Mouse (Mus musculus): Measurements from ENCODE around the gene Cisd1. TPM values are rescaled to one million over a fixed set of nuclear protein-coding genes. Genes with fewer than 3 reads are reported as not detected.

The Cisd1 gene
- polyA plus RNA-seq, 1 experiment from 2014 or later: 279 TPM

DNA sequence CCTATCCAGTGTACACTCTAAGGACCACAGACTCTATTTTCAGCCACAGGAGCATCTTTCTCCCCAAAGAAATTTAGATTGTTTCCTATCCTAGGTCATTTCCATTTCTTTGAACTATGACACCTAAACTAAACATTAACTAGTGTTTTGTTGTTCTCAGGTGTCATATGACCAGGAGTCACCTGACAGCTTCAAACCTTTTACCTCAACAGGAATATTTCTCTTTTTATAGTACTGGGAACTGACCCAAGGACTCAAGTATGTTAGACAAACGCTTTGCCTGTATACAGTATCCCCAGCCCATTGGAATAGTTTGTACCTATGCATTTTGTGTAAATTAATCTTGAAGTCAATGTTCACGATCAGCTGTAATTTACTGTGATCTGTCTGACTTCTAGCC, 7.0 kb downstream of the Cisd1 start:
- H3K4me2 ChIP-seq (ENCODE audit: low read length): no peak overlapping the region
- DNase-seq (ENCODE audit: low spot score) (no peak), ATAC-seq (no peak)
- no peak overlapping the region for H3K27ac ChIP-seq (ENCODE audit: low read depth, low read length)
- no peak overlapping the region for H3K4me3 ChIP-seq (ENCODE audit: low read depth, low read length)
- WGBS: 92% methylated on average over 2 of the region's 2 CpGs
- no peaks in the 10 kb centered on the region for H3K9me3 ChIP-seq (replicated peaks; ENCODE audit: control insufficient read depth, low read length)
- no peaks in the 10 kb centered on the region for H3K27me3 ChIP-seq (replicated peaks; ENCODE audit: control insufficient read depth, insufficient read depth, low read length)
- H3K4me1 ChIP-seq (ENCODE audit: control insufficient read depth, insufficient read depth, low read length): no peaks in the 10 kb centered on the region; the same call in 1 of the 2 replicates
- no peak overlapping the region for H3K9ac ChIP-seq (ENCODE audit: low read length)
- H3K36me3 ChIP-seq (ENCODE audit: control insufficient read depth, insufficient read depth, low read length): peaks cover 24% of the 10 kb centered on the region

GRCm38 (mm10) chr10:71332859-71333258, 11.9 kb downstream of the Cisd1 start:
- peaks cover 46% of the 10 kb centered on the region for H3K36me3 ChIP-seq (ENCODE audit: control insufficient read depth, insufficient read depth, low read length)
- H3K27me3 ChIP-seq (replicated peaks; ENCODE audit: control insufficient read depth, insufficient read depth, low read length): no peaks in the 10 kb centered on the region
- H3K27ac ChIP-seq (ENCODE audit: low read depth, low read length): no peak overlapping the region
- H3K4me2 ChIP-seq (ENCODE audit: low read length): no peak overlapping the region
- ATAC-seq (no peak), DNase-seq (ENCODE audit: low spot score) (no peak)
- H3K4me1 ChIP-seq (ENCODE audit: control insufficient read depth, insufficient read depth, low read length): no peaks in the 10 kb centered on the region
- H3K4me3 ChIP-seq (ENCODE audit: low read depth, low read length): no peak overlapping the region
- no peak overlapping the region for H3K9ac ChIP-seq (ENCODE audit: low read length)
- 95% methylated on average over 9 of the region's 9 CpGs for WGBS
- no peaks in the 10 kb centered on the region for H3K9me3 ChIP-seq (replicated peaks; ENCODE audit: control insufficient read depth, low read length)

GRCm38 (mm10) chr10:71332376-71332775, 12.4 kb downstream of the Cisd1 start:
- no peaks in the 10 kb centered on the region for H3K27me3 ChIP-seq (replicated peaks; ENCODE audit: control insufficient read depth, insufficient read depth, low read length)
- no peaks in the 10 kb centered on the region for H3K4me1 ChIP-seq (ENCODE audit: control insufficient read depth, insufficient read depth, low read length)
- H3K4me2 ChIP-seq (ENCODE audit: low read length): no peak overlapping the region
- no peak overlapping the region for H3K4me3 ChIP-seq (ENCODE audit: low read depth, low read length)
- H3K36me3 ChIP-seq (ENCODE audit: control insufficient read depth, insufficient read depth, low read length): peaks cover 50% of the 10 kb centered on the region
- DNase-seq (ENCODE audit: low spot score) (no peak), ATAC-seq (no peak)
- H3K9me3 ChIP-seq (replicated peaks; ENCODE audit: control insufficient read depth, low read length): no peaks in the 10 kb centered on the region
- no peak overlapping the region for H3K9ac ChIP-seq (ENCODE audit: low read length)
- no peak overlapping the region for H3K27ac ChIP-seq (ENCODE audit: low read depth, low read length)
- 90% methylated on average over 4 of the region's 4 CpGs for WGBS

DNA sequence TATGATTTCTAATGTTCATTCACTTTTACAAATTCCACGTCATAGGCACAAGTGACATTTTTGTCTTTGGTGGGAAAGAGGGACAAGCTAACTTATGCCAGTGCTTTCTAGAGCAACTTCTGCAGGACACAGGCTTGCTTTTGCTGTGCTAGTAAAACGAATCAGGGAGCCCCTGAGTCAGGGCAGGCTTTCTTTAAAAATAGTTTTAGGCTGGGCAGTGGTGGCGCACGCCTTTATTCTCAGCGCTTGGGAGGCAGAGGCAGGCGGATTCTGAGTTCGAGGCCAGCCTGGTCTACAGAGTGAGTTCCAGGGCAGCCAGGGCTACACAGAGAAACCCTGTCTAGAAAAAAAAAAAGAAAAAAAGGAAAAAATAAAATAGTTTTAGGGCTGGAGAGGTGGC, 12.8 kb downstream of the Cisd1 start:
- peaks cover 50% of the 10 kb centered on the region for H3K36me3 ChIP-seq (ENCODE audit: control insufficient read depth, insufficient read depth, low read length)
- no peaks in the 10 kb centered on the region for H3K9me3 ChIP-seq (replicated peaks; ENCODE audit: control insufficient read depth, low read length)
- DNase-seq (ENCODE audit: low spot score) (no peak), ATAC-seq (no peak)
- no peak overlapping the region for H3K4me2 ChIP-seq (ENCODE audit: low read length)
- H3K27ac ChIP-seq (ENCODE audit: low read depth, low read length): no peak overlapping the region
- WGBS: 96% methylated on average over 7 of the region's 7 CpGs
- H3K4me3 ChIP-seq (ENCODE audit: low read depth, low read length): no peak overlapping the region
- no peaks in the 10 kb centered on the region for H3K27me3 ChIP-seq (replicated peaks; ENCODE audit: control insufficient read depth, insufficient read depth, low read length)
- no peaks in the 10 kb centered on the region for H3K4me1 ChIP-seq (ENCODE audit: control insufficient read depth, insufficient read depth, low read length)
- H3K9ac ChIP-seq (ENCODE audit: low read length): no peak overlapping the region

- no peak overlapping the region for H3K9ac ChIP-seq (ENCODE audit: low read length)
- no peaks in the 10 kb centered on the region for H3K4me1 ChIP-seq (ENCODE audit: control insufficient read depth, insufficient read depth, low read length)
- ATAC-seq (no peak), DNase-seq (ENCODE audit: low spot score) (no peak)
- no peaks in the 10 kb centered on the region for H3K9me3 ChIP-seq (replicated peaks; ENCODE audit: control insufficient read depth, low read length)
- H3K27me3 ChIP-seq (replicated peaks; ENCODE audit: control insufficient read depth, insufficient read depth, low read length): no peaks in the 10 kb centered on the region
- peaks cover 37% of the 10 kb centered on the region for H3K36me3 ChIP-seq (ENCODE audit: control insufficient read depth, insufficient read depth, low read length)
- no peak overlapping the region for H3K27ac ChIP-seq (ENCODE audit: low read depth, low read length)
- H3K4me3 ChIP-seq (ENCODE audit: low read depth, low read length): no peak overlapping the region
- no peak overlapping the region for H3K4me2 ChIP-seq (ENCODE audit: low read length)
- WGBS: 94% methylated on average over 12 of the region's 12 CpGs
These were observed 14.7 kb downstream of the Cisd1 start for GRCm38 (mm10) chr10:71330070-71330469.

DNA sequence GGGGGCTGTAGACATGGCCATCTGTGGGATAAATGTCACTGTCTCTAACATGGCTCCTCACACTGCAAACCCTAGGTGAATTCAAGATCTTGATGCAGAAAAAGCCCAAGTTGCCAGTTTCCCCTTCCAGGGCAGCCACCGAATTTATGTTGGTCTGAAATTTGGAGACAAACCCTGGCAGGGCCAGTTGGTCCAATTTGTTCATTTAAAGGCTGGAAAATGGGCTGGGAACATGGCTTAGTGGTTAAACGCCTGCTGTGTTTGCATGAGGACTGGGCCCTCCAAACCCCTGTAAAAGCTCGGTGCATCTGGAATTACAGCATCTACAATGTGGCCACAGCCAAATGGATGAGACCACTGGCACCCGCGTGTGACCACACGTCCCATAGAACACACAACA, 15.5 kb downstream of the Cisd1 start:
- no peak overlapping the region for H3K4me2 ChIP-seq (ENCODE audit: low read length)
- H3K27me3 ChIP-seq (replicated peaks; ENCODE audit: control insufficient read depth, insufficient read depth, low read length): no peaks in the 10 kb centered on the region
- 94% methylated on average over 6 of the region's 6 CpGs for WGBS
- DNase-seq (ENCODE audit: low spot score): no peak
- H3K4me1 ChIP-seq (ENCODE audit: control insufficient read depth, insufficient read depth, low read length): no peaks in the 10 kb centered on the region
- H3K36me3 ChIP-seq (ENCODE audit: control insufficient read depth, insufficient read depth, low read length): peaks cover 33% of the 10 kb centered on the region
- H3K4me3 ChIP-seq (ENCODE audit: low read depth, low read length): no peak overlapping the region
- H3K27ac ChIP-seq (ENCODE audit: low read depth, low read length): no peak overlapping the region
- ATAC-seq: no peak
- no peak overlapping the region for H3K9ac ChIP-seq (ENCODE audit: low read length)
- no peaks in the 10 kb centered on the region for H3K9me3 ChIP-seq (replicated peaks; ENCODE audit: control insufficient read depth, low read length)

- DNase-seq (ENCODE audit: low spot score) (no peak), ATAC-seq (no peak)
- H3K9ac ChIP-seq (ENCODE audit: low read length): no peak overlapping the region
- H3K27ac ChIP-seq (ENCODE audit: low read depth, low read length): no peak overlapping the region
- no peaks in the 10 kb centered on the region for H3K9me3 ChIP-seq (replicated peaks; ENCODE audit: control insufficient read depth, low read length)
- no peak overlapping the region for H3K4me2 ChIP-seq (ENCODE audit: low read length)
- no peaks in the 10 kb centered on the region for H3K4me1 ChIP-seq (ENCODE audit: control insufficient read depth, insufficient read depth, low read length)
- peaks cover 30% of the 10 kb centered on the region for H3K36me3 ChIP-seq (ENCODE audit: control insufficient read depth, insufficient read depth, low read length)
- H3K4me3 ChIP-seq (ENCODE audit: low read depth, low read length): no peak overlapping the region
- H3K27me3 ChIP-seq (replicated peaks; ENCODE audit: control insufficient read depth, insufficient read depth, low read length): no peaks in the 10 kb centered on the region
- WGBS: 89% methylated on average over 5 of the region's 5 CpGs
These were observed 15.9 kb downstream of the Cisd1 start for GRCm38 (mm10) chr10:71328870-71329269.

GRCm38 (mm10) chr10:71328382-71328781, 16.4 kb downstream of the Cisd1 start:
- Histone ChIP-seq H3K27me3 (replicated peaks; ENCODE audit: control insufficient read depth, insufficient read depth, low read length) (no peaks in the 10 kb centered on the region), H3K9ac (ENCODE audit: low read length) (no peak overlapping the region), H3K4me1 (ENCODE audit: control insufficient read depth, insufficient read depth, low read length) (no peaks in the 10 kb centered on the region), H3K36me3 (ENCODE audit: control insufficient read depth, insufficient read depth, low read length) (peaks cover 26% of the 10 kb centered on the region), H3K4me3 (ENCODE audit: low read depth, low read length) (no peak overlapping the region), H3K9me3 (replicated peaks; ENCODE audit: control insufficient read depth, low read length) (no peaks in the 10 kb centered on the region), H3K27ac (ENCODE audit: low read depth, low read length) (no peak overlapping the region), H3K4me2 (ENCODE audit: low read length) (no peak overlapping the region)
- DNase-seq (ENCODE audit: low spot score) (no peak), ATAC-seq (no peak)
- 88% methylated on average over 6 of the region's 6 CpGs for WGBS

DNA sequence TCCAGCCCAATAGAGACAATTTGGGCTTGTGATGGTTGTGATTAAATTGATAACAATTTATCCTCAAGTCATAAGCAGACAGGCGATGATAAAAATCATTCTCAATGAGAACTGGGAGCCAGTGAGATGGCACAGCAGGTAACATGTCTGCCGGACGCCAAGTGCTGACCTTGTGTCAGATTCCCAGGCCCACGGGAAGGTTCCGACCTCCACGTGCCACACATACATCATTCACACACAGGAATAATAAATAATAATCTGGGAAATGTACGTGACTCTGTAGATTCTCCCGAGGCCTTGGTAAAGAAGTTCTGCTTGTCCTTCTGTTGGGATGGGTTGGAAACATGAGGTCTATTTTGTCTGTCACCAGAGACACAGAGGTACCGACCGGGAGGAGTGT, 17.4 kb downstream of the Cisd1 start:
- H3K27ac ChIP-seq (ENCODE audit: low read depth, low read length): no peak overlapping the region
- no peak overlapping the region for H3K4me3 ChIP-seq (ENCODE audit: low read depth, low read length)
- no peak overlapping the region for H3K4me2 ChIP-seq (ENCODE audit: low read length)
- H3K36me3 ChIP-seq (ENCODE audit: control insufficient read depth, insufficient read depth, low read length): peaks cover 26% of the 10 kb centered on the region
- H3K9me3 ChIP-seq (replicated peaks; ENCODE audit: control insufficient read depth, low read length): no peaks in the 10 kb centered on the region
- ATAC-seq (no peak), DNase-seq (ENCODE audit: low spot score) (no peak)
- no peaks in the 10 kb centered on the region for H3K27me3 ChIP-seq (replicated peaks; ENCODE audit: control insufficient read depth, insufficient read depth, low read length)
- no peaks in the 10 kb centered on the region for H3K4me1 ChIP-seq (ENCODE audit: control insufficient read depth, insufficient read depth, low read length)
- H3K9ac ChIP-seq (ENCODE audit: low read length): no peak overlapping the region
- WGBS: 87% methylated on average over 10 of the region's 10 CpGs

All from forebrain, embryonic 14.5 days (tissue).